Mouse (Mus musculus) liver, embryonic 15.5 days (tissue): ENCODE results near the gene Cntfr. TPM values are rescaled to one million over a fixed set of nuclear protein-coding genes. Genes with fewer than 3 reads are reported as not detected.
"Not testable (repeated sequence)": the region's sequence is repeated elsewhere in the genome, so short reads cannot be mapped to it uniquely, and the experiment has no call there.

Source experiments
- ATAC-seq: fragments of 200-750 bp; cut with Nextera tagmentation; 2 replicates; pipeline ENCODE4 v1.8.0; 2017; ENCODE audit warnings: moderate number of reproducible peaks, mild to moderate bottlenecking, moderate library complexity; ENCODE audit not compliant: insufficient read depth
- H3K27ac ChIP-seq: fragments of 300-500 bp; sonication (generic); replicated peaks from 2 replicates; pipeline ENCODE4 v1.5.1; 2015; ENCODE audit warnings: mild to moderate bottlenecking, inconsistent platforms
- H3K27me3 ChIP-seq: fragments of 300-500 bp; sonication (generic); 2 replicates; pipeline ENCODE4 v1.6.1; 2015; ENCODE audit warnings: mild to moderate bottlenecking, inconsistent platforms
- H3K36me3 ChIP-seq: fragments of 300-500 bp; sonication (generic); replicated peaks from 2 replicates; pipeline ENCODE4 v1.6.1; 2015; ENCODE audit warnings: moderate library complexity, mild to moderate bottlenecking, inconsistent platforms
- H3K4me1 ChIP-seq: fragments of 300-500 bp; sonication (generic); replicated peaks from 2 replicates; pipeline ENCODE4 v1.6.1; 2015; ENCODE audit warnings: inconsistent platforms
- H3K4me2 ChIP-seq: fragments of 300-500 bp; sonication (generic); 2 replicates; pipeline ENCODE4 v1.6.1; 2015; ENCODE audit warnings: moderate library complexity, mild to moderate bottlenecking, inconsistent platforms
- H3K4me3 ChIP-seq: fragments of 300-500 bp; sonication (generic); replicated peaks from 2 replicates; pipeline ENCODE4 v1.5.1; 2015; ENCODE audit warnings: mild to moderate bottlenecking, inconsistent platforms
- H3K9ac ChIP-seq: fragments of 300-500 bp; sonication (generic); 2 replicates; pipeline ENCODE4 v1.6.1; 2015; ENCODE audit warnings: moderate library complexity, mild to moderate bottlenecking, inconsistent platforms
- H3K9me3 ChIP-seq: fragments of 300-500 bp; sonication (generic); replicated peaks from 2 replicates; pipeline ENCODE4 v1.6.1; 2016; ENCODE audit warnings: inconsistent platforms
- WGBS: fragments of 180-500 bp; shearing (Covaris S2); methylation state at CpG from one replicate; pipeline ENCODE4 v1.1.7; 2015; ENCODE audit warnings: mixed read lengths; ENCODE audit not compliant: insufficient replicate concordance; 5-methylcytosine and 5-hydroxymethylcytosine counted together
- polyA plus RNA-seq: library from polyadenylated mRNA; unstranded; fragments of >200 nt; fragmentation: Nextera tagmentation; extraction: Ambion mirVana; gene quantifications from 2 replicates; pipeline ENCODE4 v1.2.1, GENCODE M21; 2015

The Cntfr gene
- polyA plus RNA-seq, 1 experiment from 2014 or later = 0.31 TPM

- Histone ChIP-seq H3K4me2 (no peak overlapping the region), H3K9me3 (no peaks in the 10 kb centered on the region), H3K4me1 (peaks cover 14% of the 10 kb centered on the region), H3K27ac (no peak overlapping the region), H3K4me3 (no peak overlapping the region), H3K36me3 (peaks cover 7% of the 10 kb centered on the region; the same call in 1 of the 2 replicates), H3K9ac (no peak overlapping the region), H3K27me3 (peaks cover 45% of the 10 kb centered on the region)
- WGBS = 36% methylated on average over 8 of the region's 8 CpGs
- ATAC-seq = no peak
Measured at GRCm38 (mm10) chr4:41708192-41708745, 11.4 kb upstream of the Cntfr start.

GRCm38 (mm10) chr4:41707011-41707535 is 10.2 kb upstream of the Cntfr start:
- Histone ChIP-seq H3K27ac (no peak overlapping the region), H3K9me3 (no peaks in the 10 kb centered on the region), H3K4me1 (peaks cover 5% of the 10 kb centered on the region), H3K4me3 (no peak overlapping the region), H3K9ac (no peak overlapping the region), H3K36me3 (peaks cover 4% of the 10 kb centered on the region; the same call in 1 of the 2 replicates), H3K27me3 (peaks cover 48% of the 10 kb centered on the region), H3K4me2 (no peak overlapping the region)
- WGBS = 6% methylated on average over 13 of the region's 13 CpGs
- no peak for ATAC-seq

- H3K36me3 ChIP-seq = no peaks in the 10 kb centered on the region
- H3K4me1 ChIP-seq = no peaks in the 10 kb centered on the region
- WGBS = 62% methylated on average over 19 of the region's 19 CpGs
- H3K4me3 ChIP-seq = no peak overlapping the region
- no peak for ATAC-seq
- no peak overlapping the region for H3K27ac ChIP-seq
- H3K27me3 ChIP-seq = peaks cover 48% of the 10 kb centered on the region
- H3K9ac ChIP-seq = no peak overlapping the region
- H3K9me3 ChIP-seq = no peaks in the 10 kb centered on the region
- H3K4me2 ChIP-seq = no peak overlapping the region
Measured at GRCm38 (mm10) chr4:41705922-41706754, 9.2 kb upstream of the Cntfr start.

GRCm38 (mm10) chr4:41704651-41705050 is 7.8 kb upstream of the Cntfr start:
- WGBS = 16% methylated on average over 5 of the region's 5 CpGs
- no peak overlapping the region for H3K27ac ChIP-seq
- no peak for ATAC-seq
- no peaks in the 10 kb centered on the region for H3K36me3 ChIP-seq
- no peak overlapping the region for H3K9ac ChIP-seq
- no peak overlapping the region for H3K4me3 ChIP-seq
- H3K27me3 ChIP-seq = peaks cover 48% of the 10 kb centered on the region
- no peaks in the 10 kb centered on the region for H3K9me3 ChIP-seq
- no peaks in the 10 kb centered on the region for H3K4me1 ChIP-seq
- no peak overlapping the region for H3K4me2 ChIP-seq

GRCm38 (mm10) chr4:41702226-41702625 is 5.3 kb upstream of the Cntfr start:
- ATAC-seq, H3K4me3 ChIP-seq, H3K9me3 ChIP-seq, H3K4me2 ChIP-seq, H3K9ac ChIP-seq, H3K4me1 ChIP-seq, H3K36me3 ChIP-seq, H3K27ac ChIP-seq: not testable (repeated sequence)
- 47% methylated on average over 2 of the region's 2 CpGs for WGBS
- peaks cover 52% of the 10 kb centered on the region for H3K27me3 ChIP-seq

- H3K27me3 ChIP-seq = peaks cover 46% of the 10 kb centered on the region
- H3K4me2 ChIP-seq, H3K36me3 ChIP-seq, H3K9me3 ChIP-seq, H3K27ac ChIP-seq, ATAC-seq, H3K9ac ChIP-seq, H3K4me3 ChIP-seq, H3K4me1 ChIP-seq: not testable (repeated sequence)
- WGBS = 76% methylated on average over 3 of the region's 8 CpGs
Measured at GRCm38 (mm10) chr4:41700224-41700623, 3.3 kb upstream of the Cntfr start.

- WGBS = 67% methylated on average over 10 of the region's 10 CpGs
Measured at GRCm38 (mm10) chr4:41699783-41700182, 2.9 kb upstream of the Cntfr start, which contains the start of gene Il11ra1. Gene Il11ra1, plus strand, starts transcription at chr4:41699989.

GRCm38 (mm10) chr4:41698421-41699016 is 1.6 kb upstream of the Cntfr start:
- H3K4me2 ChIP-seq, ATAC-seq, H3K9me3 ChIP-seq, H3K27ac ChIP-seq, H3K4me1 ChIP-seq, H3K36me3 ChIP-seq, H3K4me3 ChIP-seq, H3K9ac ChIP-seq: not testable (repeated sequence)
- 15% methylated on average over 21 of the region's 32 CpGs for WGBS
- peaks cover 38% of the 10 kb centered on the region for H3K27me3 ChIP-seq

More at GRCm38 (mm10) chr4:41699783-41700182, 2.9 kb upstream of the Cntfr start, which contains the start of gene Il11ra1:
- H3K36me3 ChIP-seq, H3K27ac ChIP-seq, H3K4me2 ChIP-seq, H3K4me1 ChIP-seq, H3K9ac ChIP-seq, H3K4me3 ChIP-seq, ATAC-seq, H3K9me3 ChIP-seq: not testable (repeated sequence)
- peaks cover 43% of the 10 kb centered on the region for H3K27me3 ChIP-seq

- H3K9ac ChIP-seq = not testable (repeated sequence)
- H3K27me3 ChIP-seq = peaks cover 40% of the 10 kb centered on the region
Measured at GRCm38 (mm10) chr4:41696452-41696851, 437 bp downstream of the Cntfr start.

GRCm38 (mm10) chr4:41695800-41696199 is 1.1 kb downstream of the Cntfr start:
- not testable (repeated sequence) for H3K9me3 ChIP-seq, ATAC-seq, H3K4me2 ChIP-seq, H3K36me3 ChIP-seq, H3K4me3 ChIP-seq, H3K9ac ChIP-seq, H3K4me1 ChIP-seq, H3K27ac ChIP-seq
- 5% methylated on average over 20 of the region's 38 CpGs for WGBS
- H3K27me3 ChIP-seq = peaks cover 40% of the 10 kb centered on the region

More at GRCm38 (mm10) chr4:41696452-41696851, 437 bp downstream of the Cntfr start:
- H3K9me3 ChIP-seq, H3K4me1 ChIP-seq, H3K4me2 ChIP-seq, ATAC-seq, H3K27ac ChIP-seq, H3K4me3 ChIP-seq, H3K36me3 ChIP-seq: not testable (repeated sequence)
- 12% methylated on average over 15 of the region's 15 CpGs for WGBS

- peaks cover 34% of the 10 kb centered on the region for H3K27me3 ChIP-seq
- not testable (repeated sequence) for H3K4me3 ChIP-seq, H3K27ac ChIP-seq, H3K4me2 ChIP-seq, H3K9ac ChIP-seq, H3K4me1 ChIP-seq, H3K36me3 ChIP-seq, H3K9me3 ChIP-seq, ATAC-seq
- WGBS = 8% methylated on average over 4 of the region's 4 CpGs
Measured at GRCm38 (mm10) chr4:41693511-41693910, 3.4 kb downstream of the Cntfr start.
